Mouse (Mus musculus) heart, adult 18-20 months (tissue): ENCODE measurements around the gene Blm. TPM values are rescaled to one million over a fixed set of nuclear protein-coding genes. Genes with fewer than 3 reads are reported as not detected.

Experiments
- total RNA-seq, 2 experiments: library from RNA; stranded (reverse); gene quantifications; 2 replicates each; pipeline ENCODE4 v1.2.3; 2021

Blm gene
- total RNA-seq, 2 experiments from 2014 or later, result 0.94 to 1.3 TPM

Other genes starting within 250 kb of the Blm start
- gene Prc1, start 240.7 kb downstream of the Blm start, total RNA-seq, result 1 to 10 TPM in 1 of 2 experiments, under 1 TPM in 1; 0.87 to 2.2 TPM
- 1 to 10 TPM; 4.7 to 6.8 TPM for gene Rccd1, start 210.7 kb downstream of the Blm start, total RNA-seq
- 10 to 100 TPM; 15.8 to 16.0 TPM for gene Unc45a, start 194.1 kb downstream of the Blm start, total RNA-seq
- gene Hddc3, start 192.0 kb downstream of the Blm start, total RNA-seq, result 10 to 100 TPM; 32.4 to 35.5 TPM
- gene Man2a2, start 163.7 kb downstream of the Blm start, total RNA-seq, result 10 to 100 TPM; 54.6 to 55.7 TPM
- 10 to 100 TPM in 1 of 2 experiments, 1 to 10 TPM in 1; 9.9 to 11.4 TPM for gene Fes, start 147.2 kb downstream of the Blm start, total RNA-seq
- gene Furin, start 129.7 kb downstream of the Blm start, total RNA-seq, result 100 to 1,000 TPM; 103 to 114 TPM
- gene Crtc3, start 153.8 kb upstream of the Blm start, total RNA-seq, result 10 to 100 TPM; 10.3 to 11.8 TPM